Mouse (Mus musculus) limb, embryonic 14.5 days (tissue): Measurements from ENCODE around the gene Kazald1. TPM values are rescaled to one million over a fixed set of nuclear protein-coding genes. Genes with fewer than 3 reads are reported as not detected.

Experiments used
- ATAC-seq: fragments of 200-750 bp; cut with Nextera tagmentation; 2 replicates; pipeline ENCODE4 v1.8.0; 2017; ENCODE audit warnings: low read depth, moderate number of reproducible peaks, moderate TSS enrichment; ENCODE audit not compliant: low FRiP score
- DNase-seq: peaks from one replicate; pipeline ENCODE4 v3.0.0-alpha.2; 2015; ENCODE audit warnings: low spot score
- H3K27ac ChIP-seq: fragments of 300-500 bp; sonication (generic); replicated peaks from 2 replicates; pipeline ENCODE4 v1.5.1; 2014; ENCODE audit warnings: low read depth, mild to moderate bottlenecking, low read length, moderate library complexity, mixed read lengths
- H3K27me3 ChIP-seq: fragments of 300-500 bp; sonication (generic); 2 replicates; pipeline ENCODE4 v1.6.1; 2014; ENCODE audit warnings: low read length, mixed read lengths; ENCODE audit not compliant: control insufficient read depth, insufficient read depth
- H3K36me3 ChIP-seq: fragments of 300-500 bp; sonication (generic); 2 replicates; pipeline ENCODE4 v1.6.1; 2014; ENCODE audit warnings: mild to moderate bottlenecking, low read length, moderate library complexity, mixed read lengths; ENCODE audit not compliant: control insufficient read depth, insufficient read depth
- H3K4me1 ChIP-seq: fragments of 300-500 bp; sonication (generic); 2 replicates; pipeline ENCODE4 v1.6.1; 2014; ENCODE audit warnings: antibody characterized with exemption, low read length, mixed read lengths; ENCODE audit not compliant: control insufficient read depth, insufficient read depth
- H3K4me2 ChIP-seq: fragments of 300-500 bp; sonication (generic); replicated peaks from 2 replicates; pipeline ENCODE4 v1.6.1; 2014; ENCODE audit warnings: low read depth, mild to moderate bottlenecking, low read length, moderate library complexity; ENCODE audit not compliant: severe bottlenecking
- H3K4me3 ChIP-seq: fragments of 300-500 bp; sonication (generic); replicated peaks from 2 replicates; pipeline ENCODE4 v1.5.1; 2014; ENCODE audit warnings: low read length
- H3K9ac ChIP-seq: fragments of 300-500 bp; sonication (generic); 2 replicates; pipeline ENCODE4 v1.6.1; 2014; ENCODE audit warnings: mild to moderate bottlenecking, low read depth, low read length, moderate library complexity; ENCODE audit not compliant: severe bottlenecking
- H3K9me3 ChIP-seq: fragments of 300-500 bp; sonication (generic); 2 replicates; pipeline ENCODE4 v1.6.1; 2016; ENCODE audit warnings: low read length; ENCODE audit not compliant: control insufficient read depth
- POLR2A ChIP-seq: fragments of 200-500 bp; IDR thresholded peaks from 2 replicates; pipeline ENCODE4 v1.8.0; 2012; ENCODE audit warnings: inconsistent platforms, mild to moderate bottlenecking, moderate library complexity, borderline replicate concordance; ENCODE audit not compliant: insufficient read depth, insufficient read length; ENCODE audit errors: extremely low read depth
- WGBS: fragments of 180-500 bp; shearing (Covaris S2); extraction: QIAGEN DNeasy Blood & Tissue Kit; methylation state at CpG from one replicate; pipeline ENCODE4 v1.1.7; 2014; 5-methylcytosine and 5-hydroxymethylcytosine counted together
- polyA plus RNA-seq, 2 experiments: library from polyadenylated mRNA; depleted of rRNA in 1 of 2; stranded (reverse) in 1 of 2; unstranded in 1 of 2; fragments of >200 nt; fragmentation: Nextera tagmentation in 1 of 2; extraction: Ambion mirVana in 1 of 2; gene quantifications; 2 replicates each; pipeline versions ENCODE4 v1.2.1 to v1.2.3; 2012 to 2014

The Kazald1 gene
- polyA plus RNA-seq, 2 experiments, result 20.5 to 33.1 TPM

DNA sequence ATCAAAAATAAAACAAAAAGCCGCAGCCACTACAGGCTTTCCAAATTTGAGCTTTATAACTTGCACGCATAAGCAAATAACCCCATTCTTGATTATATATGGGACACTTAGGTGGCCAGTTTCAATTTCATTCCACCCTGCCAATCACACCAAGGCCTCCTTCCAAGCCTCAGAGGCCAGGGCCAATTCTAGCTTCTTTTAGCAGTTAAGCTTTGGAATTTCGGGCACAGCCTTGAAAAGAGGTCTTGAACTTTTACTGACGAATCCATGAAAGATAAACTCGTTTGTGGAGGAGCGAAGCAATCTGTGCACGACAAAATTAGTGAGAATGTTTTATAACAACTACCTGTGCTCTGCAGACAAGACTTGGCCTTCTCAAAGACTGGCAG lies 17.3 kb upstream of the Kazald1 start:
- H3K4me2 ChIP-seq, result peak overlapping the region; percentile 84
- ATAC-seq (no peak), DNase-seq (no peak)
- no peaks in the 10 kb centered on the region for H3K27me3 ChIP-seq
- H3K9ac ChIP-seq, result peak overlapping the region; percentile 83
- peaks cover 16% of the 10 kb centered on the region for H3K4me1 ChIP-seq
- no peaks in the 10 kb centered on the region for H3K9me3 ChIP-seq
- H3K36me3 ChIP-seq, result peaks cover 21% of the 10 kb centered on the region
- 32% methylated on average over 7 of the region's 7 CpGs for WGBS
- H3K27ac ChIP-seq, result peak overlapping the region; percentile 96
- H3K4me3 ChIP-seq, result peak overlapping the region; percentile 63
- TF ChIP-seq POLR2A, result no peak

DNA sequence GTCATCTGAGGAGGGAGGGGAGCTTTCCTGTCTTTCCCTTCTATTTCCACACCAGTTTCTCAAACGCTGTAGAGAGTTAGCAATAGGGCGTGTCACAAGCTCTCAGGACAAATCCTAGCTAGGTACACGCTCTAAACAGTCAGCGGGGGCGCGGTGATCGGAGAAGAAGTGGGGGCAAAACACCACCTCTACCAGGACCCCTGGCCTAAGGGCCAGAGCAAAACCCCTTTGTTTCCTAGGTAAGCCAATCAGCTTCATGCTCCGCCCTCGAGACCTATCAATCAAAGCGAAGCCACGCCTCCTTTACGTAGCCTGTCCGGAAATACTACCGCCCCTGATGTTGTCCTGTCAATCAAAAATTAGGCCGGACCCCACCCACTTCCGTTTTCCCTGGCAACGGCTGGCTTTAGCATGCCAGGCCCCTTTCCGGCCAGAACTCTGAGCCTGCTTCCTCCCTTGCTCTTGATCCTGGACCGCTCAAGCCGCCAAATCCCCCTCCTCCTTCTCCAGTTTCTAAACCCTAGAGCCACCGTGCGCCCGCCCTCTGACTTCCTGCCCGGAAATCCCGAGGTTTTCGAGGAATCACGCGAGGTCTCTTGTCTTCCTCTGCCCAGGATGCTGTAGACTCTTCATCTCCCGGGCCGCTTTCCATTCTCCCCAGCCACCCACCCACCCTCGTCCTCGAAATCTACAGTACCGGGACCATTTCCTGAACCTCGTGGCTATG lies 16.8 kb upstream of the Kazald1 start:
- peak; percentile 93 for ATAC-seq
- Histone ChIP-seq H3K4me2 (peak overlapping the region; percentile 84), H3K9me3 (no peaks in the 10 kb centered on the region), H3K4me3 (peak overlapping the region; percentile 63), H3K4me1 (peaks cover 16% of the 10 kb centered on the region), H3K27me3 (no peaks in the 10 kb centered on the region), H3K36me3 (peaks cover 16% of the 10 kb centered on the region), H3K27ac (peak overlapping the region; percentile 96), H3K9ac (peak overlapping the region; percentile 83)
- peak; percentile 100 for DNase-seq
- TF ChIP-seq POLR2A, result peak; percentile 39; the same call in 1 of the 2 replicates
- WGBS, result 0% methylated on average over 34 of the region's 34 CpGs

DNA sequence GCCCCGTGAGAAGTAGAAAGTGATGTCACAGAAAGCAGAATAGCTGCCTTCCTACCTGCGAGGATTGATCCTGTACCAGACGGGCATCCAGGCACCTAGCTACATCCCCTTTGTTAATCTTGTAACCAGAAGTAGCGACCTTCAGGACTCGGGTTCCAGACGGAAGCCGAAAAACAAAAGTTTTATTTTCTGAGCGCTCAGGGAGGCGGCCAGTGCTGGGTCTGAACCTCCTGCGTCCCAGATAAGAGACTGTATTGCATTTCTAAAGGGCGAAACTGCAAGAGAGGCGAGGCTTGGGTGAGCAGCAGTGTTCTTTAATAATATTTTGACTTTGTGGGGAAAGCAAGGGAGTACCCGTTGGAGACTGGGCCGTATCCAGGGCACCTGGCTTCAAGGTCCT lies 16.2 kb upstream of the Kazald1 start:
- ATAC-seq (no peak), DNase-seq (no peak)
- WGBS, result 1% methylated on average over 14 of the region's 14 CpGs
- Histone ChIP-seq H3K4me2 (peak overlapping the region; percentile 84), H3K4me3 (peak overlapping the region; percentile 63), H3K27me3 (peaks cover 2% of the 10 kb centered on the region; the same call in 1 of the 2 replicates), H3K9me3 (no peaks in the 10 kb centered on the region), H3K36me3 (peaks cover 11% of the 10 kb centered on the region), H3K4me1 (peaks cover 16% of the 10 kb centered on the region), H3K9ac (peak overlapping the region; percentile 83), H3K27ac (peak overlapping the region; percentile 96)
- TF ChIP-seq POLR2A, result no peak

DNA sequence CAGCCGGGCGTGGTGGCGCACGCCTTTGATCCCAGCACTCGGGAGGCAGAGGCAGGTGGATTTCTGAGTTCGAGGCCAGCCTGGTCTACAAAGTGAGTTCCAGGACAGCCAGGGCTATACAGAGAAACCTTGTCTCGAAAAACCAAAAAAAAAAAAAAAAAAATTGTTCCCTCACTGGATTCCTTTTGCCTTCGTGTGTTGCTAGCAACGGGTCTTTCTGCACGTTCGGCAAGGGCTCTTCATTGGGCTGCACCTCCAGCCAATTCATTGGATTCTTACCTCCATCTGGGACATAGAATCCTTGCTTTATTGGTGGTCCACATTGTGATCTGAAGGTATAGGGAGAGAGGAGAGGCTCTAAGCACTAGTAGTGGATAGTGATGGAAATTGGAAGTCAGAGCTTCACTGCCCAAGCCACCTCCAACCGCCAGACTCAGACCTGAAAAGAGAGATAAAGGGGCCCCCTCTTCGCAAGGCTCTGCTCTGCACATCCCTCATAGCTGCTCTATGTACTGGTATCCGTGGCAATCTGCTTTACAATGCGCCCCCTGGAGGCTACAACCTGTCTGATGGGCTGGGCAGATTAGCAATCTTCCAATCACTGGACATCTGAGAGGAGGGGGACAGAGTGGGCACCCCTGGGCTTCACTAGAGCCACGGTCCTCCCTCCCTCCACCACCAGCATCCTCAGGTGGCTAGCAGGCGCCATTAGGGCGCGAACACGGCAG lies 11.3 kb upstream of the Kazald1 start:
- no peak overlapping the region for H3K4me2 ChIP-seq
- H3K9me3 ChIP-seq, result no peaks in the 10 kb centered on the region
- no peak overlapping the region for H3K27ac ChIP-seq
- DNase-seq, result peak; percentile 40
- no peaks in the 10 kb centered on the region for H3K36me3 ChIP-seq
- ATAC-seq, result no peak
- peaks cover 5% of the 10 kb centered on the region; the same call in 1 of the 2 replicates for H3K4me1 ChIP-seq
- no peak for TF ChIP-seq POLR2A
- peaks cover 46% of the 10 kb centered on the region for H3K27me3 ChIP-seq
- no peak overlapping the region for H3K4me3 ChIP-seq
- H3K9ac ChIP-seq, result no peak overlapping the region
- 42% methylated on average over 19 of the region's 20 CpGs for WGBS

DNA sequence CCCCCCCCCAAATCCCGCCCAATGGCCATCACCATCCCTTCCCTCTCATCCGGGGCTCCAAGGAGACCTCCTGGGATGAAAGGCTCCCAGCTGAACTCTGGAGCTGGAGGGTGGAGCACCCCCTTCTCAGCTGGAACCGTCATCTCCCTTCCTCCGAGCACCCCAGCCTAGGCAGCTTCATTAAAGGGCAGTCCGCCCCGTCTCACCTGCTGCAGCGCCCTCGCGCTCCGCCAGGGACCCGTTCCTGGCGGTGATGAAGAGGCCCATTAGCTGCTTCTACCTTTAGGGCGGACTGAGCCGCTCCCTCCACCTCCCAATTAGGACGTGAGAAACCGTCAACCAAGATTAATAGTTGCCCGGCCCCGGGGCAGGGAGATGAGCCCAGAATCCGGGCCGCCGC lies 9.8 kb upstream of the Kazald1 start:
- no peak overlapping the region for H3K4me3 ChIP-seq

More for the DNA sequence above, 9.8 kb upstream of the Kazald1 start:
- H3K27ac ChIP-seq, result no peak overlapping the region
- no peak for TF ChIP-seq POLR2A
- no peak overlapping the region for H3K4me2 ChIP-seq
- no peaks in the 10 kb centered on the region for H3K9me3 ChIP-seq
- H3K27me3 ChIP-seq, result peaks cover 46% of the 10 kb centered on the region
- no peaks in the 10 kb centered on the region for H3K36me3 ChIP-seq
- DNase-seq (no peak), ATAC-seq (no peak)
- no peaks in the 10 kb centered on the region for H3K4me1 ChIP-seq
- WGBS, result 2% methylated on average over 21 of the region's 21 CpGs
- no peak overlapping the region for H3K9ac ChIP-seq
